In genomic region chr19:43064155-43064554, GRCm38 (mm10) we compare ENCODE assay signal across 20 mouse cellular contexts.
DNase-seq lines count a peak whose midpoint lies in the region; ATAC-seq and TF ChIP-seq lines count a peak whose summit lies in the region.
"Had no signal": no experiment of that assay in that cellular context is flagged by ENCODE, and none has a peak within 500 bp of the region (broad histone marks: within the 10 kb centered on the region; RNA-seq: fewer than 3 reads in every experiment).

No protein-coding gene starts in this region.

- TF ChIP-seq POLR2A in lung, adult 2 months (IDR thresholded peaks at IDR 0.05; ENCODE audit: borderline replicate concordance, extremely low read depth, low read depth, low read length): no peak

- H3K4me2 ChIP-seq in kidney, embryonic 16.5 days (replicated peaks; ENCODE audit: low read depth, low read length): no peak overlapping the region
- no peak overlapping the region for H3K4me2 ChIP-seq in lung, embryonic 16.5 days (ENCODE audit: low read depth, low read length)
- H3K4me2 ChIP-seq: forebrain, embryonic 12.5 days; heart, embryonic 13.5 days; kidney, embryonic 15.5 days had no signal

- H3K4me3 ChIP-seq in kidney, embryonic 16.5 days (ENCODE audit: low read length): no peak overlapping the region
- H3K4me3 ChIP-seq in lung, embryonic 16.5 days (ENCODE audit: low read length): no peak overlapping the region
- H3K4me3 ChIP-seq in lung, adult 2 months (replicated peaks; ENCODE audit: extremely low read depth, low read depth, low read length): no peak overlapping the region
- H3K4me3 ChIP-seq: forebrain, embryonic 12.5 days; gastrocnemius, adult 2 months; heart, embryonic 13.5 days; kidney, embryonic 15.5 days; layer of hippocampus, adult 2 months; midbrain, embryonic 10.5 days had no signal

- no peaks in the 10 kb centered on the region for H3K9me3 ChIP-seq in kidney, embryonic 16.5 days (ENCODE audit: low read length)
- no peaks in the 10 kb centered on the region for H3K9me3 ChIP-seq in lung, embryonic 16.5 days (ENCODE audit: control insufficient read depth, low read length)
- H3K9me3 ChIP-seq: forebrain, embryonic 12.5 days; heart, embryonic 13.5 days; kidney, embryonic 15.5 days; midbrain, embryonic 10.5 days had no signal

- WGBS in kidney, embryonic 16.5 days: 69% methylated on average over 2 of the region's 2 CpGs
- 41% methylated on average over 2 of the region's 2 CpGs for WGBS in lung, embryonic 16.5 days
- 50% methylated on average over 2 of the region's 2 CpGs for WGBS in lung, adult 2 months

- H3K27ac ChIP-seq in kidney, embryonic 16.5 days (ENCODE audit: low read length): 0 out of 2 replicates have a peak overlapping the region, but pooled peaks have one; percentile 14
- peak overlapping the region; percentile 55 for H3K27ac ChIP-seq in lung, embryonic 16.5 days (ENCODE audit: low read length)
- H3K27ac ChIP-seq: forebrain, embryonic 12.5 days; gastrocnemius, adult 2 months; heart, embryonic 13.5 days; kidney, embryonic 15.5 days; layer of hippocampus, adult 2 months; macrophage; midbrain, embryonic 10.5 days had no signal

- ATAC-seq in kidney, embryonic 16.5 days (ENCODE audit: low FRiP score, low TSS enrichment): no peak
- peak; percentile 86 for ATAC-seq in lung, embryonic 16.5 days (ENCODE audit: low read depth)

- 0 out of 2 replicates have a peak, but pooled peaks cover 2% of the 10 kb centered on the region for H3K4me1 ChIP-seq in kidney, embryonic 16.5 days (ENCODE audit: insufficient read depth, low read length)
- peaks cover 6% of the 10 kb centered on the region for H3K4me1 ChIP-seq in lung, embryonic 16.5 days (replicated peaks; ENCODE audit: control insufficient read depth, insufficient read depth, low read length)
- H3K4me1 ChIP-seq in lung, adult 2 months (ENCODE audit: control insufficient read depth, insufficient read depth, low read length): peaks cover 6% of the 10 kb centered on the region; the same call in 1 of the 2 replicates
- H3K4me1 ChIP-seq: forebrain, embryonic 12.5 days; midbrain, embryonic 10.5 days had no signal

- DNase-seq in kidney, adult 8-10 months: no peak
- DNase-seq in lung, adult 2 months: no peak
- peak; percentile 23 for DNase-seq in MN1 (ENCODE audit: low spot score)
- peak; percentile 9 for DNase-seq in lung, postnatal 36 days
- no peak for DNase-seq in adrenal gland, adult 2 months
- DNase-seq: adrenal gland, postnatal 36 days; cerebellum, adult 18-20 months; cerebellum, postnatal 25 days; gastrocnemius, adult 2 months; liver; retina, postnatal 1 day; thymus, postnatal 25 days had no signal

- H3K27me3 ChIP-seq in kidney, embryonic 16.5 days (ENCODE audit: insufficient read depth, low read length): no peaks in the 10 kb centered on the region
- H3K27me3 ChIP-seq in lung, embryonic 16.5 days (ENCODE audit: control insufficient read depth, insufficient read depth, low read depth, low read length): no peaks in the 10 kb centered on the region
- H3K27me3 ChIP-seq: forebrain, embryonic 12.5 days; heart, embryonic 13.5 days; kidney, embryonic 15.5 days had no signal

- no peaks in the 10 kb centered on the region for H3K36me3 ChIP-seq in kidney, embryonic 16.5 days (ENCODE audit: insufficient read depth, low read length)
- no peaks in the 10 kb centered on the region for H3K36me3 ChIP-seq in lung, embryonic 16.5 days (ENCODE audit: control insufficient read depth, insufficient read depth, low read length)
- H3K36me3 ChIP-seq: forebrain, embryonic 12.5 days; heart, embryonic 13.5 days; kidney, embryonic 15.5 days; midbrain, embryonic 10.5 days had no signal

- no peak for TF ChIP-seq CTCF in lung, adult 2 months (IDR thresholded peaks at IDR 0.05; ENCODE audit: insufficient read depth, low read length)

- H3K9ac ChIP-seq in kidney, embryonic 16.5 days (replicated peaks; ENCODE audit: low read length): no peak overlapping the region
- H3K9ac ChIP-seq in lung, embryonic 16.5 days (ENCODE audit: low read length): no peak overlapping the region
- H3K9ac ChIP-seq: forebrain, embryonic 12.5 days; heart, embryonic 13.5 days; kidney, embryonic 15.5 days had no signal

Comparison
In these comparisons a context has a peak if more than half of its experiments do, and no peak if none do; other contexts are left out.
1. DNase-seq: peak in MN1 (single experiment) and lung, postnatal 36 days (single experiment); none in kidney, adult 8-10 months (0 of 2), lung, adult 2 months (single experiment) and adrenal gland, adult 2 months (single experiment).